Mouse (Mus musculus) cerebellum, adult 2 months (tissue): ENCODE data around the gene Nedd8.

Experiments used
- CTCF ChIP-seq: fragments of 200-500 bp; IDR thresholded peaks from 2 replicates; pipeline ENCODE4 v1.5.1; 2011; ENCODE audit warnings: low read depth, mild to moderate bottlenecking, control low read depth, low read length, moderate library complexity, borderline replicate concordance; ENCODE audit not compliant: insufficient read depth
- POLR2A ChIP-seq: fragments of 200-500 bp; IDR thresholded peaks from 2 replicates; pipeline ENCODE4 v1.6.1; 2011; ENCODE audit warnings: low read length, control low read depth, borderline replicate concordance; ENCODE audit not compliant: insufficient read depth

GRCm38 (mm10) chr14:55641291-55641690 lies 30.6 kb downstream of the Nedd8 start:
- TF ChIP-seq CTCF, result no peak
- TF ChIP-seq POLR2A, result no peak
